Mouse (Mus musculus): Measurements from ENCODE around the gene Tgfa. TPM values are rescaled to one million over a fixed set of nuclear protein-coding genes. Genes with fewer than 3 reads are reported as not detected.

Tgfa gene
- polyA plus RNA-seq (2014; fragmentation: Illumina TruSeq; extraction: RNeasy Lipid Tissue Mini Kit (QIAGEN cat#74804); ENCODE audit: low read depth, low replicate concordance) = 15.7 TPM

GRCm38 (mm10) chr6:86194941-86195932 is at the start of gene Tgfa:
Gene Tgfa, plus strand, starts transcription at chr6:86195223.

Other genes starting within 250 kb of the Tgfa start
- gene Dusp11, start 233.6 kb upstream of the Tgfa start, polyA plus RNA-seq (2014; fragmentation: Illumina TruSeq; extraction: RNeasy Lipid Tissue Mini Kit (QIAGEN cat#74804); ENCODE audit: low read depth, low replicate concordance) = 217 TPM
- not detected for gene Figla, start 179.1 kb upstream of the Tgfa start, polyA plus RNA-seq (2014; fragmentation: Illumina TruSeq; extraction: RNeasy Lipid Tissue Mini Kit (QIAGEN cat#74804); ENCODE audit: low read depth, low replicate concordance)
- gene Add2, start 166.5 kb upstream of the Tgfa start, polyA plus RNA-seq (2014; fragmentation: Illumina TruSeq; extraction: RNeasy Lipid Tissue Mini Kit (QIAGEN cat#74804); ENCODE audit: low read depth, low replicate concordance) = 0.58 TPM
- 285 TPM for gene Fam136a, start 170.4 kb downstream of the Tgfa start, polyA plus RNA-seq (2014; fragmentation: Illumina TruSeq; extraction: RNeasy Lipid Tissue Mini Kit (QIAGEN cat#74804); ENCODE audit: low read depth, low replicate concordance)
- 64.5 TPM for gene Snrpg, start 176.1 kb downstream of the Tgfa start, polyA plus RNA-seq (2014; fragmentation: Illumina TruSeq; extraction: RNeasy Lipid Tissue Mini Kit (QIAGEN cat#74804); ENCODE audit: low read depth, low replicate concordance)
- 331 TPM for gene Pcyox1, start 201.9 kb downstream of the Tgfa start, polyA plus RNA-seq (2014; fragmentation: Illumina TruSeq; extraction: RNeasy Lipid Tissue Mini Kit (QIAGEN cat#74804); ENCODE audit: low read depth, low replicate concordance)
- 120 TPM for gene Tia1, start 209.0 kb downstream of the Tgfa start, polyA plus RNA-seq (2014; fragmentation: Illumina TruSeq; extraction: RNeasy Lipid Tissue Mini Kit (QIAGEN cat#74804); ENCODE audit: low read depth, low replicate concordance)
- gene Gm44790, start 231.4 kb downstream of the Tgfa start, polyA plus RNA-seq (2014; fragmentation: Illumina TruSeq; extraction: RNeasy Lipid Tissue Mini Kit (QIAGEN cat#74804); ENCODE audit: low read depth, low replicate concordance) = not detected
- gene C87436, start 243.2 kb downstream of the Tgfa start, polyA plus RNA-seq (2014; fragmentation: Illumina TruSeq; extraction: RNeasy Lipid Tissue Mini Kit (QIAGEN cat#74804); ENCODE audit: low read depth, low replicate concordance) = 13.4 TPM